Mouse (Mus musculus) adrenal gland, postnatal 4 days (tissue): ENCODE data around the gene As3mt. TPM values are rescaled to one million over a fixed set of nuclear protein-coding genes. Genes with fewer than 3 reads are reported as not detected.
A peak's percentile ranks its signal among the peaks of the same experiment; 100 is the strongest.

Experiments used
- DNase-seq, 2 experiments: peaks; one replicate each; pipeline ENCODE4 v3.0.0; 2021 to 2022; ENCODE audit warnings: low spot score in 2 of 2, mixed read lengths in 2 of 2
- long read RNA-seq, 2 experiments: library from polyadenylated mRNA; stranded (forward); transcript quantifications; one replicate each; pipeline ENCODE4 v2.0.0; 2021
- total RNA-seq, 2 experiments: library from RNA; stranded (reverse); gene quantifications; 2 replicates each; pipeline ENCODE4 v1.2.3; 2021

The As3mt gene
- 10 to 100 TPM; 64.6 to 73.2 TPM for total RNA-seq
- long read RNA-seq, experiment 1, transcript As3mt-201 (11 exons, 1,736 nt): major isoform, 39 of 61 reads
- long read RNA-seq, experiment 1, partial matches to known transcripts: 6 of 61 reads
- long read RNA-seq, experiment 1, other reads (novel, unspliced or antisense): 14 of 61 reads
- long read RNA-seq, experiment 2, transcript As3mt-201 (11 exons, 1,736 nt): major isoform, 64 of 97 reads
- long read RNA-seq, experiment 2, partial matches to known transcripts: 8 of 97 reads
- long read RNA-seq, experiment 2, other reads (novel, unspliced or antisense): 21 of 97 reads

- peak; percentile 63 to 67 for DNase-seq
These were observed at the start of gene As3mt for GRCm38 (mm10) chr19:46707296-46708151. TSS of gene As3mt (plus strand) at chr19:46707458.

GRCm38 (mm10) chr19:46658348-46658747, 48.9 kb upstream of the As3mt start:
- no peak for DNase-seq

GRCm38 (mm10) chr19:46658851-46659250, 48.4 kb upstream of the As3mt start:
- no peak for DNase-seq

GRCm38 (mm10) chr19:46661511-46661910, 45.7 kb upstream of the As3mt start:
- no peak for DNase-seq

GRCm38 (mm10) chr19:46662214-46662613, 45.0 kb upstream of the As3mt start:
- no peak for DNase-seq

- DNase-seq: no peak
These were observed 44.5 kb upstream of the As3mt start for GRCm38 (mm10) chr19:46662784-46663183.

- DNase-seq: no peak
These were observed 41.8 kb upstream of the As3mt start for GRCm38 (mm10) chr19:46665474-46665873.

- no peak for DNase-seq
These were observed 40.0 kb upstream of the As3mt start for GRCm38 (mm10) chr19:46667300-46667699.

GRCm38 (mm10) chr19:46668263-46668662, 39.0 kb upstream of the As3mt start:
- DNase-seq: no peak

GRCm38 (mm10) chr19:46669802-46670201, 37.5 kb upstream of the As3mt start:
- no peak for DNase-seq

GRCm38 (mm10) chr19:46670691-46671090, 36.6 kb upstream of the As3mt start:
- DNase-seq: no peak

GRCm38 (mm10) chr19:46672766-46673418, 34.4 kb upstream of the As3mt start, which contains the start of gene Cyp17a1:
TSS of gene Cyp17a1 (minus strand) at chr19:46673172.
- DNase-seq: no peak

- DNase-seq: no peak
These were observed 31.6 kb upstream of the As3mt start for GRCm38 (mm10) chr19:46675641-46676040.

GRCm38 (mm10) chr19:46679720-46680383, 27.4 kb upstream of the As3mt start:
- DNase-seq: no peak

GRCm38 (mm10) chr19:46689460-46690372, 17.5 kb upstream of the As3mt start, which contains the start of gene Borcs7:
TSS of gene Borcs7 (plus strand) at chr19:46689906.
- peak; percentile 71 to 77 for DNase-seq

- no peak for DNase-seq
These were observed 16.9 kb upstream of the As3mt start for GRCm38 (mm10) chr19:46690387-46690786.

- DNase-seq: no peak
These were observed 16.2 kb upstream of the As3mt start for GRCm38 (mm10) chr19:46691078-46691477.

GRCm38 (mm10) chr19:46693146-46693545, 14.1 kb upstream of the As3mt start:
- no peak for DNase-seq

GRCm38 (mm10) chr19:46696482-46696881, 10.8 kb upstream of the As3mt start:
- no peak for DNase-seq

- DNase-seq: no peak
These were observed 10.3 kb upstream of the As3mt start for GRCm38 (mm10) chr19:46696943-46697342.
